Mouse (Mus musculus) spleen, embryonic (tissue): ENCODE measurements at regions not wholly inside any gene's neighbourhood (a gene's known extent, or its start where the extent isn't known, plus 50 kb on each side); places are given as distances from the start of the nearest gene placed in this dataset.

Experiments
- CTCF ChIA-PET: fragments of 350-600 bp; sonication (Branson Sonifier 250); formaldehyde crosslinking; loops from one replicate; lab custom pipeline; 2022; lab: Charles Lee

DNA sequence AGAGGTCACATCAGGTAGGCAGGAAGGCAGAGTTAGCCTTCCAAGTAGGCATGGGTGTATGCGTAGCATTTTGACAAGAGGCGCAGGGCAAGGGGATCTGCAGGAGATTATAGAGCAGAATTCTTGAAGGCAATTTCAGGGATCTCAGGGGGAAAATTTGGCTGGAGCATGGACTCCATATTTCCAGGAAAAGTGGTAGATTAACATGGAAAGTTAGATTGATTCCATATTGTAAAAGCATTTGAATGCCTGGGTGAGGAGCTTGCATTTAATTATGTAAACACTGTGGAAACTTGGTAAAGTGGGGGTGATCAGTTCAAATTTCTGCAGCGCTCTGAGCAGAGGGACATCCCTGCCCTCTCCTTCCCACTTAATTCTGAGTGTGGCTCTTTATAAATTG, 146.7 kb downstream of the Pax3 start:
- CTCF ChIA-PET = no interaction called here

- CTCF ChIA-PET = interaction anchor here (0.5 kb wide), 1 partner anchor 54 kb away, joined by 4 read pairs; no protein-coding TSS in a partner anchor
Measured at GRCm38 (mm10) chr1:78032336-78032735, 164.6 kb downstream of the Pax3 start.

- CTCF ChIA-PET = no interaction called here
Measured at GRCm38 (mm10) chr1:78021766-78022165, 175.2 kb downstream of the Pax3 start.

GRCm38 (mm10) chr1:78021014-78021413, 175.9 kb downstream of the Pax3 start:
- CTCF ChIA-PET = no interaction called here

GRCm38 (mm10) chr1:78017949-78018617, 178.9 kb downstream of the Pax3 start:
- CTCF ChIA-PET = no interaction called here

DNA sequence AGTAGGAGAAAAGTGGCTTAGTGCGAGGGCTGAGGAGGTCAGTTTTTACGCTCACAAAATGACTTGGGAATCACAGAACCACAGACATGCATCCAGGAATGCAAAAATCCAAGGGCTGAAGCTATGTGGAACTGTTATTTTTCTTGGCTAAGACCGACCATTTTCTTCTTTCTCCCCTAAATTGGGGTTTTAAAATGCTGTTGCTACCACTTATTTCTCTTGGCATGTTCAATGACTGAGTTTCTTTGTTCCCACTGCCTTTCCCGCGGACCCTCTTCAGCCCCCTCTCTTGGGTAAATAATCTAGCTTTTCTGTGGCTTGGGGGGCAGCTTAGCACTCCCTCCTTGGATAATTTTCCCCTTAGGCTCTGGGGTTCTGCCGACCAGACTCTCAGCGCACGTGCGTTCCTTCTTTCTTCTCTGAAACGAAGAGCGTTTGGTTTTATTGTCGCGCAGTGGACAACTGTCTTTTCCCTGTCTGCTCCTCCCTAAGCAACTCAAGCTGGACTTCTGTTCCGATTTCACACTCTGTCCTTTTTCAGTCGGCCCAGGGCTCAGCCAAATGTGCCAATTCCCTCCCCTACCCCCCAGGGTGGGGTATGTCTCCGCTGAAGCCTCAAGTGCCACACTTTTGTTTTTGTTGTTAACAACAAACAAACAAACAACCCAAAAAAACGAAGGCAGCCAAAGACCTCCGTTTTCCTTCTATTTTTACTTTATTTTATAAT, 180.2 kb downstream of the Pax3 start:
- CTCF ChIA-PET = no interaction called here

GRCm38 (mm10) chr1:78015999-78016398, 180.9 kb downstream of the Pax3 start:
- CTCF ChIA-PET = no interaction called here

DNA sequence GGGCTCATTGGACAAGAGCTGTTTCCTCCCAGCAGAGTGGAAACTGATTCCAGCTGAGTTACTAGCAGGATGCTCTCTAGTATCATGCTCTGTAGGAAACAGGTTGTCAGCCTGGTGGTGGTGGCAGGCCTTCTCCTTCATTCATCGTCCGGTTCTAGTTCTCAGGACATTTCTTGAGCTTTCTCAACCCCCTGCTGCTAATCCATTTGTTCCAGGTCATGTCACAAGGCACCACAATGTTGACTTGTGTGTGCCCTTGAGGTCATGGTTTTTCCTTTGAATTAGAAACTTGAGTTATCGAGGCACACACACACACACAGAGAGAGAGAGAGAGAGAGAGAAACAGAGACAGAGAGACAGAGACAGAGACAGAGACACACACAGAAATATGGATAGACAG, 183.5 kb downstream of the Pax3 start:
- CTCF ChIA-PET = no interaction called here

GRCm38 (mm10) chr1:78008811-78009410, 188.0 kb downstream of the Pax3 start:
- CTCF ChIA-PET = no interaction called here

GRCm38 (mm10) chr1:78004376-78004775, 192.6 kb downstream of the Pax3 start:
- CTCF ChIA-PET = no interaction called here

DNA sequence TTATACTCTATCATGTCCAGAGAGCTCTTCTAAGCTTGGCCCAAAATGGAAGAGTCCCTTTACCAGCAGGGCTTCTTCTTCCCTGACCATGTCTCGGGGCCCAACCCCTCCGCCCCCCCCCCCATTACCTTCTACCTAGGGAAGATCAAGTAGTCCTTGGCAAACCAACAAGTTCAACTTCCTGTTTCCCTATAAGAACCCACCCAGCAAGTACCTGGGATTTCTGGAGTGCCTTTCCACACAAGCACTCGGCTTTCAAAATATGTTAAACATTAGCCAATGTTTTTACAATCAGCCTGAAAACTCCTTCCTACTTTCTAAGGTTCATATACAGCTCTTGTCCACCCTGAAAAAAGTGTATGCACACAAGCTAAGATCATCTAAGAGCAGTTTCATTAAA, 198.2 kb downstream of the Pax3 start:
- CTCF ChIA-PET = no interaction called here

DNA sequence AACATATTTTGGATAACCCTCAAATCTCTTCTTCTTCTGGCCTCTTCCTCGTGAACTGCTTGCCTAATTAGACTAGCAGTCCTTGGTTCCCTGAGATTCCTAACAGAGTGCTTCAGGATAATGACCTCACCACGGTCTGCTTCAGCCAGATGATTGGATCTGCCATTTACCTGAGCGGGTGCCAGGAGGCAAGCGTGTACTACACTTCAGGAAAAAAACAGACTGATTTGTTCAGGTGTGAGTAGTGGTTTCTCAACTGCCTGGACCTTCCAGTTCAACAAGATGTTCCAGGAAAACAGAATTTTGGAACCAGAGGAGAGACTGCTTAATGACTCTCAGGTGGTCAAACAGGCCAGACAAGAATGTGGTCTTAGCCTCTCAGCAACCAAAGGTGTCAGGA, 215.4 kb downstream of the Pax3 start:
- CTCF ChIA-PET = no interaction called here

- CTCF ChIA-PET = interaction anchor here (0.7 to 1.1 kb wide), 3 partner anchors 54 to 637 kb away, joined by 3 to 4 read pairs (median 4); no protein-coding TSS in a partner anchor
Measured at GRCm38 (mm10) chr1:77978696-77979095, 218.2 kb downstream of the Pax3 start.

- CTCF ChIA-PET = no interaction called here
Measured at GRCm38 (mm10) chr1:77975941-77976340, 221.0 kb downstream of the Pax3 start.

- CTCF ChIA-PET = interaction anchor here (0.7 kb wide), 1 partner anchor 449 kb away, joined by 3 read pairs; no protein-coding TSS in a partner anchor
Measured at GRCm38 (mm10) chr1:77972301-77972717, 224.6 kb downstream of the Pax3 start.

- CTCF ChIA-PET = no interaction called here
Measured at GRCm38 (mm10) chr1:77964656-77965335, 232.1 kb downstream of the Pax3 start.

- CTCF ChIA-PET = no interaction called here
Measured at GRCm38 (mm10) chr1:77959309-77959708, 237.6 kb downstream of the Pax3 start.

DNA sequence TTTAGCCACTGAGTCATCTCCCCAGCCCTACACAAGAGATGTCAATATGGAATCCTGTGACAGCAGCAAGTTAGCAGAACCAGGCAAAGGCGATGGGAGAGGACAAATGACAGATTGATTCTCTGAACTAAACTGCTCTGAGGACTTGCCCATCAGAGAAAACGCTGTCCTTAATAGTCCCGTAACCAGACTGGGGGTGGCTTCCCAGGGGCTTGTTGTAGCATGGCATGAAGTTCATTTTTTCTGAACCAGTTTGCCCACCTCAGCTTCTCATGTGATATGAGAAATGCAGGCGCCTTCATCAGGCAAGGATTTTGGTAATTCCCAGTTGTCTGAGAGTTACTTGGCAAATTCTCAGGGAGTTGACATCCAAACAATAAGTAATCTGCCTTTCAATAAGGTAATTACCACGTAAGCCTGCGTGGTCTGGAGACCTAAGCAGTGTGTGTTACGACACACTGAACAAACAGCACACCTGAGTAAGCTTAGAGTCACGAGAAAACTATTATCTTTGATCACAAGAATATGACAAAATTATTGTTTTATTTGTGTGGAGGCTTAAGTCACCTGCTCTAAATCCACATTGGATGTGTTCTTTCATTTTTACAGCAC, 239.7 kb downstream of the Pax3 start:
- CTCF ChIA-PET = no interaction called here

DNA sequence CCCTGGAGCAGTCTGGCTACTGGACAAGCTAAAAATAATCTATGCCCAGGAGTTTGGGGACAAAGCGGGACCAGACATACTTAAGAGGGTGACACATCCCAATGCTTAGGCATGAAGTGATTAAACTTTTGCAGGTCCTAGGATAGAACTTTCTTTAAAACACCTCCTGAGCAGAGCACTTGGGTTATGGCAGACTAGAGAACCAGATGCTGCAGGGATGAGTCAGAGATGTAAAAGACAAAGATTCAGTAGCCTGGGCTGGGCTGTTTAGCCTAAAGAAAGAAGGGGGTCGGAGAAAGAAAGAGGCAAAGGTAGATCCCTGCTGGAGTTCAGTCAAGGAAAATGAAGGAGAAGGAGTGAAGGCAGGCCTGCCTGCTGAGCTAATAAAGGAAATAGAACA, 249.0 kb downstream of the Pax3 start:
- CTCF ChIA-PET = no interaction called here

- CTCF ChIA-PET = no interaction called here
Measured at GRCm38 (mm10) chr1:77944327-77944645, 252.6 kb downstream of the Pax3 start.

- CTCF ChIA-PET = no interaction called here
Measured at GRCm38 (mm10) chr1:77943633-77944326, 253.2 kb downstream of the Pax3 start.
